Mouse (Mus musculus) CH12.LX (cell line): ENCODE results near the gene Nav1.

Source experiments
- EP300 ChIP-seq: IDR thresholded peaks from 2 replicates; pipeline ENCODE4 v1.6.1; 2011; ENCODE audit warnings: low read length, improper control_type of control experiment
- SMC3 ChIP-seq: IDR thresholded peaks from 2 replicates; pipeline ENCODE4 v1.6.1; 2011; ENCODE audit warnings: low read depth, low read length, improper control_type of control experiment

DNA sequence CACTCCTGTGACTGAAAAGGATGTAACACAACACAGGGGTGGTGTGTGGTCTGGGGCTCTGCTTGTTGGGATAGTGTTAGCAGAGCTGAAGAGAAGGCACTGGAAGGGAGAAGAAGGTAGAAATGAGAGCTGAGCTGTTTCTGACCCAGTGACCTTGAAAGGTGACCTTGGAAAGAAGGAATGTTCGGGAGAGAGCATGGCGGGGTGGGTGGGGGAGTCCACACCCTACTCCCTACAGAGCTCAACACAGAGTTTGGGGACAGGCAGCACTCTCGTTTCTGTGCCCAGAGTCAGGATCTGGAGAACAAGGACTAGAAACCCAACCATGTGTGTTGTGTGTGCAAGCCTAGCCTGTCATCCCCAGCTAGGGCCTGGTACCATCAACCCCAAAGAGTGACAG, 18.1 kb downstream of the Nav1 start:
- TF ChIP-seq EP300 (no peak), SMC3 (no peak)
